ENCODE assay signal across 17 mouse cellular contexts in genomic region chr8:80919130-80919529, GRCm38 (mm10). TPM values are rescaled to one million over a fixed set of nuclear protein-coding genes. Genes with fewer than 3 reads are reported as not detected.
DNase-seq lines count a peak whose midpoint lies in the region; ATAC-seq and TF ChIP-seq lines count a peak whose summit lies in the region.
"Had no signal": no experiment of that assay in that cellular context is flagged by ENCODE, and none has a peak within 500 bp of the region (broad histone marks: within the 10 kb centered on the region; RNA-seq: fewer than 3 reads in every experiment).

No protein-coding gene starts in this region.

- H3K4me3 ChIP-seq in G1E (ENCODE audit: low read depth, low read length) (peak overlapping the region; percentile 3; the same call in 1 of the 2 replicates), macrophage (ENCODE audit: inconsistent target) (no peak overlapping the region)
- H3K4me3 ChIP-seq in forebrain, embryonic 16.5 days (replicated peaks; ENCODE audit: low read length), result no peak overlapping the region
- H3K4me3 ChIP-seq in heart, embryonic 10.5 days, result no peak overlapping the region
- H3K4me3 ChIP-seq: heart, adult 2 months; lung, embryonic 15.5 days had no signal

- peaks cover 10% of the 10 kb centered on the region; the same call in 1 of the 2 replicates for H3K4me1 ChIP-seq in G1E (ENCODE audit: insufficient read depth, low read depth, low read length)
- H3K4me1 ChIP-seq in forebrain, embryonic 16.5 days (replicated peaks; ENCODE audit: control insufficient read depth, insufficient read depth, low read length), result peaks cover 7% of the 10 kb centered on the region
- H3K4me1 ChIP-seq in heart, embryonic 10.5 days, result 0 out of 2 replicates have a peak, but pooled peaks cover 4% of the 10 kb centered on the region

- DNase-seq in layer of hippocampus, adult 18-20 months (ENCODE audit: low spot score in 2 of 2), result peak; percentile 28 to 65
- no peak for DNase-seq in layer of hippocampus, adult 9-10 months (ENCODE audit: low spot score)
- no peak for DNase-seq in G1E (ENCODE audit: low spot score)
- DNase-seq in cerebellum, postnatal 36 days, result no peak
- DNase-seq in heart, embryonic 10.5 days (ENCODE audit: low spot score), result no peak
- DNase-seq: B cell, adult 2 months; cerebellum, adult 2 months; heart, adult 2 months; heart, postnatal 10 days; kidney, adult 18-20 months; kidney, postnatal 4 days; midbrain, embryonic 14.5 days; thymus, postnatal 25 days had no signal

- H3K4me2 ChIP-seq in forebrain, embryonic 16.5 days (ENCODE audit: low read length), result no peak overlapping the region
- H3K4me2 ChIP-seq: lung, embryonic 15.5 days had no signal

- 0 out of 2 replicates have a peak, but pooled peaks cover 2% of the 10 kb centered on the region for H3K27me3 ChIP-seq in G1E (ENCODE audit: insufficient read depth, low read length)
- no peaks in the 10 kb centered on the region for H3K27me3 ChIP-seq in forebrain, embryonic 16.5 days (replicated peaks; ENCODE audit: control insufficient read depth, insufficient read depth, low read length)
- H3K27me3 ChIP-seq in heart, embryonic 10.5 days (ENCODE audit: insufficient read depth, poor library complexity, severe bottlenecking), result no peaks in the 10 kb centered on the region
- H3K27me3 ChIP-seq: lung, embryonic 15.5 days had no signal

- no peak for ATAC-seq in G1E (ENCODE audit: extremely low read depth, insufficient number of reproducible peaks, low FRiP score, poor library complexity, severe bottlenecking)
- ATAC-seq in forebrain, embryonic 16.5 days, result peak; percentile 85
- ATAC-seq: hindbrain, embryonic 16.5 days had no signal

- H3K9me3 ChIP-seq in G1E (replicated peaks), result no peaks in the 10 kb centered on the region
- no peaks in the 10 kb centered on the region for H3K9me3 ChIP-seq in forebrain, embryonic 16.5 days (ENCODE audit: control insufficient read depth, low read length)
- H3K9me3 ChIP-seq in heart, embryonic 10.5 days, result no peaks in the 10 kb centered on the region
- H3K9me3 ChIP-seq: lung, embryonic 15.5 days had no signal

- no peak for TF ChIP-seq CTCF in G1E (IDR thresholded peaks at IDR 0.05; ENCODE audit: low read depth, low read length)

- no peak overlapping the region for H3K27ac ChIP-seq in forebrain, embryonic 16.5 days (ENCODE audit: low read length)
- H3K27ac ChIP-seq in macrophage, result peak overlapping the region; percentile 24; the same call in 1 of the 2 replicates
- no peak overlapping the region for H3K27ac ChIP-seq in heart, embryonic 10.5 days
- H3K27ac ChIP-seq: heart, adult 2 months; lung, embryonic 15.5 days had no signal

- H3K36me3 ChIP-seq in G1E (replicated peaks) (no peaks in the 10 kb centered on the region), macrophage (ENCODE audit: inconsistent target) (no peaks in the 10 kb centered on the region)
- no peaks in the 10 kb centered on the region for H3K36me3 ChIP-seq in forebrain, embryonic 16.5 days (ENCODE audit: control insufficient read depth, insufficient read depth)
- H3K36me3 ChIP-seq in heart, embryonic 10.5 days, result no peaks in the 10 kb centered on the region
- H3K36me3 ChIP-seq: lung, embryonic 15.5 days had no signal

- H3K9ac ChIP-seq in forebrain, embryonic 16.5 days (replicated peaks; ENCODE audit: low read depth, low read length), result no peak overlapping the region
- H3K9ac ChIP-seq: lung, embryonic 15.5 days had no signal

- no peaks in the 10 kb centered on the region for H3K79me2 ChIP-seq in macrophage (ENCODE audit: inconsistent target)

- 65% methylated on average over 4 of the region's 4 CpGs for WGBS in forebrain, embryonic 16.5 days
- 27% methylated on average over 4 of the region's 4 CpGs for WGBS in macrophage (ENCODE audit: missing documents)
- WGBS in heart, embryonic 10.5 days, result 82% methylated on average over 4 of the region's 4 CpGs

RNA-seq across cellular contexts. Expression of gene Gab1, which starts 38.8 kb away (rescaled TPM):
- total RNA-seq in layer of hippocampus, adult 18-20 months (2021), result 10 to 100 TPM; 17.2 to 21.1 TPM
- total RNA-seq in G1E (2014; fragmentation: Nextera tagmentation) (20.8 and 28.2 TPM in 2 replicates), G1E (2017) (3.9 and 4.4 TPM in 2 replicates)
- polyA plus RNA-seq in G1E (2012) (2.7 and 3.0 TPM in 2 replicates), macrophage (2018) (7.5 to 14.8 TPM (median 14.4 TPM) in 3 replicates)
- polyA plus RNA-seq in forebrain, embryonic 16.5 days (2015; fragmentation: Nextera tagmentation; extraction: Ambion mirVana), result 10.6 and 11.8 TPM in 2 replicates
- 10 to 100 TPM in 17 of 26 experiments, 1 to 10 TPM in 9; 4.1 to 52.6 (median 16.5) TPM for total RNA-seq in macrophage (2018; cell fraction: chromatin; rRNA removed)
- 10 to 100 TPM in 13 of 26 experiments, 1 to 10 TPM in 13; 1.9 to 29.4 (median 14.0) TPM for total RNA-seq in macrophage (2018; cell fraction: cytosol; rRNA removed)
- total RNA-seq in macrophage (2018; cell fraction: nucleus; rRNA removed), result 10 to 100 TPM in 13 of 26 experiments, 1 to 10 TPM in 13; 2.8 to 52.4 (median 16.6) TPM
- polyA plus RNA-seq in heart, embryonic 10.5 days (2016; fragmentation: Nextera tagmentation; extraction: Ambion mirVana), result 24.8 and 37.6 TPM in 2 replicates

Comparison
In these comparisons a context has a peak if more than half of its experiments do, and no peak if none do; other contexts are left out.
1. DNase-seq: peak in layer of hippocampus, adult 18-20 months (2 of 2); none in layer of hippocampus, adult 9-10 months (single experiment), G1E (single experiment), cerebellum, postnatal 36 days (0 of 2) and heart, embryonic 10.5 days (single experiment).